Mouse (Mus musculus) telencephalon, adult 2 months (tissue): Measurements from ENCODE around the gene Gm7544.
"Not testable (repeated sequence)": the region's sequence is repeated elsewhere in the genome, so short reads cannot be mapped to it uniquely, and the experiment has no call there.

Experiments used
- DNase-seq: peaks from one replicate; pipeline ENCODE4 v3.0.0-alpha.2; 2011; ENCODE audit warnings: low read depth, low spot score

Gene Gm7544

DNA sequence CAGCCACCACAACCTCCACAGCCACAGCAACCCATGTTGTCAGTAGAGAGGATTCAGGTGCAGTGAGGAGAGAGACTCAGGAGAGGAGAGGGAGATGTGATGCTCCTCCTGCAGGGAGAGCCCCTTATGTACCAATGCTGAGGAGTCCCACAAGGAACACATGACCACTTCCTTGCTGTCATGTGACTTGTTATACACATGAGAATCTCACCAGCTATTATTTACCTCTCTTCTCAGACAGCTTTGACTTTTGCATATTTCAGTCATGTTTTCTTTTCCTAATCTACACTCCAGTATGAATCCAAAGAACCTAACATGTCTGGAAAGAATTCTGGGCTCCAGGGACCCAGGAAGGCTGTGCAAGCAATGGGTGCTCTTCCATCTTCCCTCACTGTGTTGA lies at the start of gene Gm7544:
TSS of gene Gm7544 (minus strand) at position 101 of the 400 bp plus-strand sequence.
- not testable (repeated sequence) for DNase-seq

DNA sequence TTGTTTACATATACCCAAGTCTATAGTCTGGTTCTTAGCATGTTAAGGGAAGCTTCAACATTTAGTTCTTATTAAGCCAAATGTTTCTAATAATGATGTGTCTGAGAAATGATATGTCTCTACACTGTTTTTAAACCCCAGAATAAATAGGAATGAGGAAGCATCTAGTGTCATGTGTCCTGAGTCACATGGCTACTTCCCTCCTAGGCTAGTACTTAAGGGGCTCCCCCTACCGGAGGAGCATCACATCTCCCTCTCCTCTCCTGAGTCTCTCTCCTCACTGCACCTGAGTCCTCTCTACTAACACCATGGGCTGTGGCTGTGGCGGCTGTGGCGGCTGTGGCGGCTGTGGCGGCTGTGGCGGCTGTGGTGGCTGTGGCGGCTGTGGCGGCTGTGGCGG lies 44.5 kb upstream of the Gm7544 start, which contains the start of gene Gm47959:
TSS of gene Gm47959 (plus strand) at position 243 of the 400 bp plus-strand sequence.
- DNase-seq: not testable (repeated sequence)

DNA sequence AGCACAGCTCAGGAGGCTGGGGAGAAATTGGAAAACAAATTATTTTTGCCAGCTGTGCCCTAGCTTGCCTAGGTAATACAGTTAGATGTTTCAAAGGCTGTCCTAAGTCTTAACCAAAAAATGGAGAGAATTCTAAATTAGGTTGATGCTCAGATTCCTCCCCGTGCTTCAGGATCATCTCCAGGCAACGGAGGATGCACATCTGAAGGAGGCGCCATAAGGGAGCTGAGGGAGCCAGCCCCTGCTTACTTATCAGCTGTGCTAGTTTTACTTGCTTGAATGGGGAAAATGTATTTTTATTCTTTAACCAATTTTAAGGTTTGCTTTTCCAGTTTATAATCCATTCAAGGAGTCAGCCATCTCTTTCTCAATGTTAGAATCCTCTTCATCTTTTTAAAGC lies 38.1 kb upstream of the Gm7544 start:
- DNase-seq: no peak

DNA sequence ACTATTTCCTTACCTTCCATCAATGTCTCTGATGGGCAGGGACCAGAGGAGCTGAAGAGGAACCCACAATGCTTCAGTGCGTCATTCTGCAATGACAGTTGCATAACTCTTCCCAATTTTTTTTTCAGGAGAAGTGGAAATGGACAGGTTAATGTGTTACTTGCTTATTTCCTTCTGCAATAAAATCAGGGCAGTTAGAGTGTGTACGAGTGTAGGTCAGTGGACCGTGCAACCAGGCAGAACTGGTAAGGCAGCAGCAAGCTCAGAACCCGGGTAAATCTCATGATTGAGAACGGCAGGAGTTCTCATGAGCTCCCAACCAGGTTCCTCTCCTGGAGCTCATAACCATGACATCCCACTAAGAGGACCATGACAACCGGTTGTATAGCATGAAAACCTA lies 36.3 kb upstream of the Gm7544 start:
- DNase-seq: no peak

DNA sequence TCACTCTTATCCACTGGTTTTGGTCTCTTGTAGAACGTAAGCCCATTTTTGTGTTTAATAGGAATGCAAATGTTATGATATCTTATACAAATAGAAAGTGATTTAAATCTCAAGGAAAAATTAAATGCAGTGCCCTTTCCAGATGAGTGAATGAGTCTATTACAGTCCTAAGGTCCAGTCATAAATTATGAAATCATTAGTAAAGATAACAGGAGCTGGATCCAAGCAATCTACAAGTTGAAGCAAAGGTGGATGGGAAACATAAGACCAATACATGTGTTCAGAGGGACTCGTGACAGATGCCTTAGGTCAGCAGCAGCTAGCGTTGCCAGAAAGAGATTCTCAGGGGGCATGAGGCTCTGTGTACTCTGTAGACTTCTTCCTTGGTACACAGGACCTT lies 35.8 kb upstream of the Gm7544 start:
- DNase-seq: no peak

DNA sequence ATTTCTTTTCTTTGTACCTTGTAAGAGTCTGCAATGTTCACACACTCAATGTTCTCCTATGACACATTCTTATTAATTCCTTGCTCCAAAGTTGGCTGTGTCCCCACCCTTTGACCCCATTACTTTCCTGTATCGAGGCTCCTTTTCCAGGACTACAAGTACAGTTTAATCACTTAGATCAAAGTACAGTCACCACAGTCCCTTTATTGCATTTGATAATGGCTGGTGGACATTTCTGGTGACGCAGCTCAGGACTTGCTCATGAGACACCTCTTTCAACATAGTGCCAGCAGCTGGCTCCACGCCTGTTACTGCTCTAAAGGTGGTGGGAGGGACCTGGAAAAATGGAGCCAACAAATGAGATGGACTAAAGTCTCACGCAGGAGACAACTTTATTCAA lies 35.2 kb upstream of the Gm7544 start:
- DNase-seq: no peak

DNA sequence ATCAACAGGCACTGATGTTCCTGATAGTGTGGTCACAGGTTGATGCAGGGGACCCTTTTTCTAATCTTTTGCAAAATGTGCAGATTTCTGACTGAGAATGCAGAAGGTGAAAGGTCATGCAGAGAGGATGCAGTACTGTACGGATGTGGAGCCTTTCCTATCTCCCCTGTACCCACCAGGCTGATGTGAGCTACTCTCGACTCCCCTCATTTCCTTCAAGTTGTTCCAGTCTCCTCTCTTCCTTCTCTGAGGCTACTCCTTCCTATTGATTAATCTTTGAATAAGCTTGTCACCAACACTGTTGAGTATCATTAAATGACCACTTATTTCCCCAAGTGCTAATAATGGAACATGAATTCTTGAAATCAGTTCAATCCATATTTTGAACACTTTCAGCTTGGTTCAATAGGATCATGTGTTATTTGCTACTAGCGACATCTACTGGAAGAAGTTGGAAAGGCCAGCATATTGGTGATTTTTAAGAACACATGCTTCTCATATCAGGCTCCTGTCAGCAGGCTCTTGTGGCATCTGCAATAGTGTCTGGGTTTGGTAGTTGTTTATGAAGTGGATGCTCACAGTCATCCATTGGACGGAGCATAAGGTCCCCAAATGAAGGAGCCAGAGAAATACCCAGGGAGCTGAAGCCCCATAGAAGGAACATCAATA lies 31.9 kb upstream of the Gm7544 start:
- DNase-seq: peak; percentile 74

DNA sequence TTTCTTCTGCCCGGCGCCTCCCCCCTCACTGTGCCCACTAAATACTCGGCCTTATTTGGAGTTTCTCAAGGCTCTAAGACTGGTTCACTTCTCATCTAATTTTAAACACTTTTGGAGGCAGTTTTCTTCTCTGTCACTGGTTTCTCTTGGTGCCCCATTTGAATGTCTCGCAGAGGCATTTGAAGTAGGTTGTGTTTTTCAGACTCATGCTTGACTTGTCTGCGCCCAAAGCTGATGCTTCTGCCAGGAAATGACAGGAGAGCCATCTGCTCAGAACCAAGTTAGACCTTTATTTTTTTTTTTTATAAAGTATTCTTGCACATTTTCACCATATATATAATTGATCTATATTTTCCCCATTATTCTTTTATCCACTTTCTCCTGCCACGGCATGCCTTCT lies 30.9 kb upstream of the Gm7544 start:
- peak; percentile 36 for DNase-seq

DNA sequence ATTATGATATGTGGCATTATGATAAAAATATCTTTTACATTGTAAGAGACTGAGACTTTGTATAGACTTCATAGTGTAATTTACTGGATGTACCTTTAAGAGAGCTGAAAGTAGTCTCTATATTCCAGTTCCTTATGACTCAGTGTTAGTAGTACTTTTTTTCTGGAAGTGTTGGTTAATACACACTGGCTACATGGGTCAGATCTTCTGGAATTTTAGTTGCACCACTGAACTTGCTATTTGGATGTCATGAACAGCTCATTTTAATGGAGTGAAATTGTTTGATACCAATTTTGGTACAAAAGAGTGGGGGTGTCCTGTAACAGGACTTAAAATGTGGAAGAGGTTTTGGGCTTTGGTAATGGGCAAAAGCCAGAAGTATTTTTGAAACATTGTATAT lies 22.0 kb upstream of the Gm7544 start:
- DNase-seq: no peak

DNA sequence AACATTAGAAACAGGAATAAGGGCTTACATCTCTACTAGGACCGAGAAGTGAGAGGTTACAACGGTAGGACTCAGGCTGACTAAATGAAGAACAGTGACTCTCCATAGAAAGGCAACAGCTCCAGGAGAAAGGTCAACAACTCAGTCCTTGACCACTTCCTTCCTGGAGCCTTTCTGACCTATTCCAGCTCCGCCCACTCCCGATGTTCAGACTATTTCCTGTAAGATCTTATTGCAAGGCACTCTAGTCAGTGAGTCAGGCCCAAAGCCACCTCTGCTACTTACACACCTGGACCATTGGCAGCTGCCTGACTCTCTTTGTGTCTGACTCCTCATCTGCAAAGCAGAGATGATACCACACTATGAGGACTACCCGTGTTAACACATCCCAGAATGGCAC lies 19.9 kb upstream of the Gm7544 start:
- no peak for DNase-seq

DNA sequence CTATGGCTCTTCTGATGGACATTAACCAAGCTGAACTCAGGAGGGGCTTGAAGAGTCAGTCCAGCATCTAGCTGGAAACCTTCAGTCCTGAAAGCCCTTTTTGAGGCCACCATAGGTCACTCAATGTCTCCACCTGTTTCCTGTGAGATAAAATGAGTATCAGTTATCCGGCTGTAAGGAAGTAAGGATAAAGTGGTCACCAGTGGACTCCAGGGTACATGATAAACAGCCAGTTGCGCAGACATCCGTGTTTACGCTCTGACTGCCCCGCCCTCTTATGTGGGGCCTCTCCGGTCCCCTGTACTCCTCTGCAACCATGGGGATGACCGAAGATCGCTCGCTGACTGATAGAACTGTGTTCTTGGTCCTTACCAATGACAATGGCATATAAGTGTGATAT lies 18.5 kb upstream of the Gm7544 start:
- DNase-seq: no peak

DNA sequence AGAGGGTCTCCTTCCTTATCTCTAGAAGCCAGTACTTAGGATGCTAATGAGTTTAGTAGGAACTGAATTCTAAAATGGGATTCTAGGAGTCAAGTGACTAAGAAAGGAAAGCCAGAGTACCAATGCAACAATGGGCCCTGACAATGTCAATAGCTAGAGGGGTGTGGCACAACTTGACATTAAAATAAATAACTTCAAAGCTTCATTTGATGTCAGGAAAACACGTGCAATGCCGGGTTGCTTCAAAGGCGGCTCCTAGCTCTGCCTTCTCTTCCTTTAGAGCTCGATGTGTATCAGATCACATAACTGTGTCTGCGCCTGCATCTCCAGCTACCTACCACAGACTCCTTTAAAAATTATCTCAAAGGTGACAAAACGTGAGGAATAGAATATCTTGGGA lies 18.1 kb upstream of the Gm7544 start:
- no peak for DNase-seq

DNA sequence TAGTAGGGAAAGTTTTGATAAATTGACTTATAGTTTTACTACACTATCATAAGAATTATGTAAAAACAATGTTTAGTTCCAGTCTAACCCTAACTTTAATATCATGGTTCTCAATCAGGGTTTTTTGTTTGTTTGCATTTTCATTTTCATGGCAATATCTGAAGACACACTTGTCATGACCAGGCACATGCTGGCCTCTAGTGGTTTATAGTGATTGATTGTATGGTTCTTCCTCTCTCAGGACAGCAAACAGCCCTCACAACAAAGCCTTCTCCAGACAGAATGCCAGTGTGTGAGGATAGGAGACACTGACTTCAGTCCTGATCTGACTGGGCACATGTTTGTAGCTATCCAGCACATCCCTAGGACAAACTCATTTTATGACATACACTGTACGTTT lies 17.4 kb upstream of the Gm7544 start:
- no peak for DNase-seq

DNA sequence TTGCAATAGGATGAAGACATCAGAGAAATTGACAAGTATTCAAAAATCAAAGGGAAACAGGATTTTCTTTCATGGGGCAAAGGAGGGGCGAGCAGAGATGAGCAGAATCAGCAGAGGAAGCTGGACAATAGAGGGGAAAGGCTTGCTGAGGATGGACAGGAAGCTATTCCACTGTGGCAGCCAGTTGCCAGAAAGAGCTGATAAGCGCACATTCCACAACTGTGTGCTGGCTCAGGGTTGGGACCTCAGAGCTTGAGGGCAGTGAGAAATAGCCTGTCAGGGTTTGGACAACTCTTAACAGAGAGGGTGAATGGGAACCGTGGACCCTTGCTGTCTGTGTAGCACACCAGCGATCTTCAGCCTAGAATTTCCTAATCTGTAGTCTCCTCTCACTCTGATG lies 16.2 kb upstream of the Gm7544 start:
- no peak for DNase-seq

DNA sequence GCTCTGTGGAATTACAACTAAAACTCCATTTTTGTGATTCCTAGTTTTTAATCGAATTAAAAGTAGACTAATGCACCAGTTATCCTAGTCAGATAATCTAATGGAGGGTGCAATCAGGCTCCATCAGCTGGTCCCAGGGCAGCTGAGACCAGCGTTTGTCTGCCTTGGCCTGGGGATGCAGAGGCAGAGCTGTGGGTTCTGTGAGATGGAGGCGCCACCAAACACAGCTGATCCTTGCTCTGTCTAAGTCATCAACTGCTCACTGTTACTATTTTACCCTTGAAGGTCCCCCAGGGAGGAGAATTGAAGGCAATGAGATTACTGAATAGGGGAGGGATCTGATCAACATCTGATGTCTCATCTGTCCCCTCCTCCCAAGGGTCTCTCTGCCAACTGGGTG lies 10.6 kb upstream of the Gm7544 start:
- DNase-seq: no peak

DNA sequence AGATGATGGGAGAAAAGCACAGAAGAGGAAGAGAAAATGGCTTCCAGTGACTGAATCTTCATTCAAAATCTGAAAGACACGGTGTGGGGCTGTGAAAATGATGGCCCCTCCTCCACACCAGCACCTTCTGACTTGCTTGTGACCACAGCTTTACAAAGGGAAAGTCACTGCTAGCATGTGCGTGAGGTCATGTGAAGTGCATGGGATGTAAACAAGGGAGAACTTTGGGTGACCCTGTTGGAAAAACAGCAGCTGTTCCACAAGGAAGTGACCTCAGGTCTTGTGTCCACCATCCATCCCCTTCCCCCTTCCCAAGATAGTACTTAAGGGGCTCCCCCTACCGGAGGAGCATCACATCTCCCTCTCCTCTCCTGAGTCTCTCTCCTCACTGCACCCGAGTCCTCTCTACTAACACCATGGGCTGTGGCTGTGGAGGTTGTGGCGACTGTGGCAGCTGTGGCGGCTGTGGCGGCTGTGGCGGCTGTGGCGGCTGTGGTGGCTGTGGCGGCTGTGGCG lies 4.1 kb upstream of the Gm7544 start, which contains the start of gene Gm47955:
TSS of gene Gm47955 (plus strand) at position 417 of the 516 bp plus-strand sequence.
- DNase-seq: no peak

DNA sequence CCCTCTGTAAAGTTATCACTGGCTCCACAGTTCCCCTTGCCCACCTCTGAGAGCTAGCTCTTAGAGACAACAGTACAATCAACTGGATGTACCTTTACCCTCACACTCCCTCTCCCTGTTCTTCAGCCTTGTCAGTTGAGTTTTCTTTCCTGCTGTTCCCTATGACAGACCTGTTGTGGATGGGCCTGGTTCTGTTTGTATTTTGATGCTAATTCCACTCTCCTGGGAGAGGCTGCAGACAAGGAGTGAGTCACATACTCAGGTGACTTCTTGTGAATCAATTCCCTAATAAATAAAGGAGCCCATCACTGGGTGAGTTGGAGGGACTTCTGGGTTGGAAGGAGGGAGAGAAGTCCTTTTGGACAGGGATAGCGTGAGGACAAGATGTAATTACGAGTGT lies 7.2 kb downstream of the Gm7544 start:
- no peak for DNase-seq

DNA sequence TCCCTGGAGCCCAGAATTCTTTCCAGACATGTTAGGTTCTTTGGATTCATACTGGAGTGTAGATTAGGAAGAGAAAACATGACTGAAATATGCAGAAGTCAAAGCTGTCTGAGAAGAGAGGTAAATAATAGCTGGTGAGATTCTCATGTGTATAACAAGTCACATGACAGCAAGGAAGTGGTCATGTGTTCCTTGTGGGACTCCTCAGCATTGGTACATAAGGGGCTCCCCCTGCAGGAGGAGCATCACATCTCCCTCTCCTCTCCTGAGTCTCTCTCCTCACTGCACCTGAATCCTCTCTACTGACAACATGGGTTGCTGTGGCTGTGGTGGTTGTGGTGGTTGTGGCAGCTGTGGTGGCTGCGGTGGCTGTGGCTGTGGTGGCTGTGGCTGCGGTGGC lies 9.8 kb downstream of the Gm7544 start:
- not testable (repeated sequence) for DNase-seq

DNA sequence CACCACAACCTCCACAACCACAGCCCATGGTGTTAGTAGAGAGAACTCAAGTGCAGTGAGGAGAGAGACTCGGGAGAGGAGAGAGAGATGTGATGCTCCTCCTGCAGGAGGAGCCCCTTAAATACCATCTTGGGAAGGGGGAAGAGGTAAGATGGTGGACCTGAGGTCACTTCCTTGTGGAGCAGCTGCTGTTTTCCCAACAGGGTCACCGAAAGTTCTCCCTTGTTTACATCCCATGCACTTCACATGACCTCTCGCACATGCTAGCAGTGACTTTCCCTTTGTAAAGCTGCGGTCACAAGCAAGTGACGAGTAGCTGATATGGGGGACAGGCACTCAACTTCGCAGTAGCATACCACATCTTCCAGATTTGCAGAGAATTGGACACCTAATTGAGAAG lies 12.5 kb downstream of the Gm7544 start, which contains the start of gene A030003K21Rik:
TSS of gene A030003K21Rik (minus strand) at position 94 of the 400 bp plus-strand sequence.
- DNase-seq: not testable (repeated sequence)

DNA sequence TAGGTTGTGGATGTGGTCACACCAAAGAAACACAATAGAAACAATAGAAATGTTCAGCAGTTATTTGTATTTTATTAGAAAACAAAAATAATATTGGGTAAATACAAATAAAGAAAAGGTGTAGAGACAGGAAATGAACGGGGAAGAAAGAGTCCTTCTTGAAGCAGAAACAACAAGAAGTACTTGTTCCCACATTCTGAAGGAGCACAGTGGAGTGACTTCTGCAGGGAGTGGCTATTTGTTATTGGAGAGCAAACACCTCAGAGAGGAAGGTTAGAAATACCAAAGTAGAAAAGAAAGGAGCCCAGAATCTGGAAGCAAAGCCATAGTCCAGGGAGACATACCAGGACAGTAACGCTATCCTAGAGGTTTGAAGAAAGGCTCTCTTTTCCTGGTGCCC lies 13.3 kb downstream of the Gm7544 start:
- DNase-seq: not testable (repeated sequence)

DNA sequence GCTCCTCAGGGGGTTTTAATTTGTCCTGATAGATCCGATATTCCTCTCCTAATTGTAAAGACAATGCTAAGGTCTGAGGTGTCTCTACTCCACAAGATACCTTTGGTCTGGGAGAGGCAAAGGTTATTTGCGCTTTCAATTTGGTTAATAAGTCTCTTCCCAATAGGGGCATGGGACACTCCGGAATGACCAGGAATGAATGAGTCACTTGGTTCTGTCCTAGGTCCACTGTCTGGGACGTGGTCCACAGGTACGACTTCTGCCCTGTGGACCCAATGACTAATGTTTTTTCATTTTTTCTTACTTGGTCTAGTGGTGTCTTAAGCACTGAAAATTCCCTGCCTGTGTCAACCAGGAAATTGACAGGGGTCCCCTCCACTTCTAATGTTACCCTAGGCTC lies 17.1 kb downstream of the Gm7544 start:
- no peak for DNase-seq

DNA sequence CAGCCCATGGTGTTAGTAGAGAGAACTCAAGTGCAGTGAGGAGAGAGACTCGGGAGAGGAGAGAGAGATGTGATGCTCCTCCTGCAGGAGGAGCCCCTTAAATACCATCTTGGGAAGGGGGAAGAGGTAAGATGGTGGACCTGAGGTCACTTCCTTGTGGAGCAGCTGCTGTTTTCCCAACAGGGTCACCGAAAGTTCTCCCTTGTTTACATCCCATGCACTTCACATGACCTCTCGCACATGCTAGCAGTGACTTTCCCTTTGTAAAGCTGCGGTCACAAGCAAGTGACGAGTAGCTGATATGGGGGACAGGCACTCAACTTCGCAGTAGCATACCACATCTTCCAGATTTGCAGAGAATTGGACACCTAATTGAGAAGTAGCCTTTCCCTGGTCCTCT lies 24.5 kb downstream of the Gm7544 start, which contains the start of gene Gm6217:
TSS of gene Gm6217 (minus strand) at position 74 of the 400 bp plus-strand sequence.
- not testable (repeated sequence) for DNase-seq

DNA sequence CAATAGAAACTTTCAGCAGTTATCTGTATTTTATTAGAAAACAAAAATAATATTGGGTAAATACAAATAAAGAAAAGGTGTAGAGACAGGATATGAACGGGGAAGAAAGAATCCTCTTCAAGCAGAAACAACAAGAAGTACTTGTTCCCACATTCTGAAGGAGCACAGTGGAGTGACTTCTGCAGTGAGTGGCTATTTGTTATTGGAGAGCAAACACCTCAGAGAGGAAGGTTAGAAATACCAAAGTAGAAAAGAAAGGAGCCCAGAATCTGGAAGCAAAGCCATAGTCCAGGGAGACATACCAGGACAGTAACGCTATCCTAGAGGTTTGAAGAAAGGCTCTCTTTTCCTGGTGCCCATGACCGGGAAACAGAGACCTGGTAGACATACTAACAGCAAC lies 25.3 kb downstream of the Gm7544 start:
- DNase-seq: not testable (repeated sequence)
